Mouse (Mus musculus) liver, embryonic 16.5 days (tissue): ENCODE data around the gene Sbf1. TPM values are rescaled to one million over a fixed set of nuclear protein-coding genes. Genes with fewer than 3 reads are reported as not detected.
A peak's percentile ranks its signal among the peaks of the same experiment; 100 is the strongest.

Experiments
- ATAC-seq: fragments of 200-750 bp; cut with Nextera tagmentation; 2 replicates; pipeline ENCODE4 v1.8.0; 2017; ENCODE audit warnings: low read depth, mild to moderate bottlenecking, moderate number of reproducible peaks, moderate library complexity
- H3K27ac ChIP-seq: fragments of 300-500 bp; sonication (generic); 2 replicates; pipeline ENCODE4 v1.5.1; 2014; ENCODE audit warnings: mild to moderate bottlenecking, low read length
- H3K27me3 ChIP-seq: fragments of 300-500 bp; sonication (generic); 2 replicates; pipeline ENCODE4 v1.6.1; 2014; ENCODE audit warnings: low read depth, low read length, mixed read lengths; ENCODE audit not compliant: control insufficient read depth, insufficient read depth
- H3K36me3 ChIP-seq: fragments of 300-500 bp; sonication (generic); 2 replicates; pipeline ENCODE4 v1.6.1; 2014; ENCODE audit warnings: mild to moderate bottlenecking; ENCODE audit not compliant: control insufficient read depth, insufficient read depth
- H3K4me1 ChIP-seq: fragments of 300-500 bp; sonication (generic); 2 replicates; pipeline ENCODE4 v1.6.1; 2014; ENCODE audit warnings: low read depth, low read length, mixed read lengths; ENCODE audit not compliant: control insufficient read depth
- H3K4me2 ChIP-seq: fragments of 300-500 bp; sonication (generic); 2 replicates; pipeline ENCODE4 v1.6.1; 2014; ENCODE audit warnings: low read depth, low read length, mixed read lengths
- H3K4me3 ChIP-seq: fragments of 300-500 bp; sonication (generic); 2 replicates; pipeline ENCODE4 v1.5.1; 2014; ENCODE audit warnings: low read depth, mild to moderate bottlenecking, low read length
- H3K9ac ChIP-seq: fragments of 300-500 bp; sonication (generic); 2 replicates; pipeline ENCODE4 v1.6.1; 2014; ENCODE audit warnings: low read depth, low read length
- H3K9me3 ChIP-seq: fragments of 300-500 bp; sonication (generic); replicated peaks from 2 replicates; pipeline ENCODE4 v1.6.1; 2016; ENCODE audit warnings: low read length; ENCODE audit not compliant: control insufficient read depth
- WGBS: fragments of 180-500 bp; shearing (Covaris S2); extraction: QIAGEN DNeasy Blood & Tissue Kit; methylation state at CpG from one replicate; pipeline ENCODE4 v1.1.7; 2014; ENCODE audit not compliant: insufficient replicate concordance; 5-methylcytosine and 5-hydroxymethylcytosine counted together
- polyA plus RNA-seq: library from polyadenylated mRNA; unstranded; fragments of >200 nt; fragmentation: Nextera tagmentation; extraction: Ambion mirVana; gene quantifications from 2 replicates; pipeline ENCODE4 v1.2.1, GENCODE M21; 2015

Gene Sbf1
- polyA plus RNA-seq, 1 experiment from 2014 or later, result 23.1 TPM

GRCm38 (mm10) chr15:89282546-89282945 lies 32.6 kb downstream of the Sbf1 start:
- H3K4me1 ChIP-seq, result peaks cover 28% of the 10 kb centered on the region
- peaks cover 40% of the 10 kb centered on the region for H3K36me3 ChIP-seq
- 79% methylated on average over 6 of the region's 6 CpGs for WGBS
- ATAC-seq, result no peak
- H3K9ac ChIP-seq, result no peak overlapping the region
- H3K4me2 ChIP-seq, result no peak overlapping the region
- no peaks in the 10 kb centered on the region for H3K27me3 ChIP-seq
- H3K27ac ChIP-seq, result no peak overlapping the region
- H3K9me3 ChIP-seq, result no peaks in the 10 kb centered on the region
- no peak overlapping the region for H3K4me3 ChIP-seq

- WGBS, result 84% methylated on average over 4 of the region's 4 CpGs
- H3K9ac ChIP-seq, result no peak overlapping the region
- no peak for ATAC-seq
These were observed 37.7 kb downstream of the Sbf1 start for GRCm38 (mm10) chr15:89277366-89277765.

GRCm38 (mm10) chr15:89275497-89275896 lies 39.6 kb downstream of the Sbf1 start:
- 87% methylated on average over 3 of the region's 3 CpGs for WGBS
- Histone ChIP-seq H3K4me2 (no peak overlapping the region), H3K27ac (no peak overlapping the region), H3K27me3 (no peaks in the 10 kb centered on the region), H3K9me3 (no peaks in the 10 kb centered on the region), H3K9ac (no peak overlapping the region), H3K36me3 (peaks cover 30% of the 10 kb centered on the region), H3K4me3 (no peak overlapping the region), H3K4me1 (no peaks in the 10 kb centered on the region)
- ATAC-seq, result no peak

More at GRCm38 (mm10) chr15:89277366-89277765, 37.7 kb downstream of the Sbf1 start:
- Histone ChIP-seq H3K27ac (no peak overlapping the region), H3K4me3 (no peak overlapping the region), H3K9me3 (no peaks in the 10 kb centered on the region), H3K4me2 (no peak overlapping the region), H3K4me1 (no peaks in the 10 kb centered on the region), H3K36me3 (peaks cover 43% of the 10 kb centered on the region), H3K27me3 (no peaks in the 10 kb centered on the region)

- ATAC-seq, result no peak
- Histone ChIP-seq H3K27me3 (no peaks in the 10 kb centered on the region), H3K4me2 (no peak overlapping the region), H3K9me3 (no peaks in the 10 kb centered on the region), H3K9ac (no peak overlapping the region), H3K27ac (no peak overlapping the region), H3K36me3 (peaks cover 13% of the 10 kb centered on the region), H3K4me1 (no peaks in the 10 kb centered on the region), H3K4me3 (no peak overlapping the region)
- WGBS, result 81% methylated on average over 5 of the region's 5 CpGs
These were observed 50.6 kb downstream of the Sbf1 start for GRCm38 (mm10) chr15:89264485-89264884.

GRCm38 (mm10) chr15:89258997-89259396 lies 56.1 kb downstream of the Sbf1 start:
- WGBS, result 88% methylated on average over 5 of the region's 5 CpGs
- Histone ChIP-seq H3K27me3 (no peaks in the 10 kb centered on the region), H3K4me3 (no peak overlapping the region), H3K9ac (no peak overlapping the region), H3K27ac (no peak overlapping the region), H3K4me1 (no peaks in the 10 kb centered on the region), H3K4me2 (no peak overlapping the region), H3K36me3 (peaks cover 16% of the 10 kb centered on the region), H3K9me3 (no peaks in the 10 kb centered on the region)
- ATAC-seq, result no peak

GRCm38 (mm10) chr15:89255330-89255729 lies 59.8 kb downstream of the Sbf1 start:
- WGBS, result 95% methylated on average over 4 of the region's 4 CpGs
- Histone ChIP-seq H3K27ac (no peak overlapping the region), H3K4me1 (no peaks in the 10 kb centered on the region), H3K9me3 (no peaks in the 10 kb centered on the region), H3K4me3 (no peak overlapping the region), H3K27me3 (no peaks in the 10 kb centered on the region), H3K9ac (no peak overlapping the region), H3K4me2 (no peak overlapping the region), H3K36me3 (peaks cover 20% of the 10 kb centered on the region)
- ATAC-seq, result no peak

GRCm38 (mm10) chr15:89249063-89249462 lies 66.0 kb downstream of the Sbf1 start:
- WGBS, result 73% methylated on average over 6 of the region's 6 CpGs
- peaks cover 7% of the 10 kb centered on the region; the same call in 1 of the 2 replicates for H3K36me3 ChIP-seq
- H3K4me1 ChIP-seq, result no peaks in the 10 kb centered on the region
- no peak for ATAC-seq
- no peaks in the 10 kb centered on the region for H3K27me3 ChIP-seq
- no peak overlapping the region for H3K4me2 ChIP-seq
- H3K9me3 ChIP-seq, result no peaks in the 10 kb centered on the region
- H3K4me3 ChIP-seq, result no peak overlapping the region
- no peak overlapping the region for H3K9ac ChIP-seq
- H3K27ac ChIP-seq, result no peak overlapping the region

- Histone ChIP-seq H3K4me3 (no peak overlapping the region), H3K27me3 (no peaks in the 10 kb centered on the region), H3K9ac (no peak overlapping the region), H3K9me3 (no peaks in the 10 kb centered on the region), H3K4me2 (no peak overlapping the region), H3K36me3 (peaks cover 4% of the 10 kb centered on the region; the same call in 1 of the 2 replicates), H3K4me1 (peaks cover 8% of the 10 kb centered on the region), H3K27ac (no peak overlapping the region)
- 66% methylated on average over 2 of the region's 2 CpGs for WGBS
- no peak for ATAC-seq
These were observed 74.1 kb downstream of the Sbf1 start for GRCm38 (mm10) chr15:89241025-89241424.

- no peak overlapping the region for H3K9ac ChIP-seq
- no peaks in the 10 kb centered on the region for H3K9me3 ChIP-seq
- WGBS, result 15% methylated on average over 3 of the region's 3 CpGs
- no peak overlapping the region for H3K27ac ChIP-seq
- ATAC-seq, result peak; percentile 30; the same call in 1 of the 2 replicates
- H3K4me3 ChIP-seq, result no peak overlapping the region
- H3K27me3 ChIP-seq, result no peaks in the 10 kb centered on the region
- 0 out of 2 replicates have a peak overlapping the region, but pooled peaks have one; percentile 1 for H3K4me2 ChIP-seq
- H3K36me3 ChIP-seq, result peaks cover 4% of the 10 kb centered on the region; the same call in 1 of the 2 replicates
- peaks cover 8% of the 10 kb centered on the region for H3K4me1 ChIP-seq
These were observed 75.2 kb downstream of the Sbf1 start for GRCm38 (mm10) chr15:89239751-89240392.
